Mouse (Mus musculus): ENCODE measurements around the gene Lhx5.

The Lhx5 gene

DNA sequence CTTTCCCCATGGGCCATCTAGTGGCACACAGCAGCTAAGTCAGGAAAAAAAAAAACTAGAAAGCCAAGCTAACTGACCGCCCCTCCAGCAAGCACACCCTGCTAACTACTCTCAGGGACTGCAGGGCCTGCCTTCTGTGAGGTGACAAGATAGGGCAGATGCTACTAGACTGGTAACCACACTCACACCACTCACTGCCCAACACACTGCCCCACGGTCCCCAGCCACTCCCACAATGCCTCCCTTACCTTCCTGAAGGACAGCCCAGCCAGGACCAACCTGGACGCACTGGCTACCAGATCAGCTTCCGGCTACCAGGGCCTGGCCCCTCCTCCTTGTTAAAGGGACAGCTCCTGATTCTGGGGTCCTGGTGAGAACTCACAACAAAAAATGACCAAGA, 35.5 kb downstream of the Lhx5 start:
- DNase-seq, result no peak

- DNase-seq, result no peak
Measured at GRCm38 (mm10) chr5:120468336-120468735, 36.8 kb downstream of the Lhx5 start.

DNA sequence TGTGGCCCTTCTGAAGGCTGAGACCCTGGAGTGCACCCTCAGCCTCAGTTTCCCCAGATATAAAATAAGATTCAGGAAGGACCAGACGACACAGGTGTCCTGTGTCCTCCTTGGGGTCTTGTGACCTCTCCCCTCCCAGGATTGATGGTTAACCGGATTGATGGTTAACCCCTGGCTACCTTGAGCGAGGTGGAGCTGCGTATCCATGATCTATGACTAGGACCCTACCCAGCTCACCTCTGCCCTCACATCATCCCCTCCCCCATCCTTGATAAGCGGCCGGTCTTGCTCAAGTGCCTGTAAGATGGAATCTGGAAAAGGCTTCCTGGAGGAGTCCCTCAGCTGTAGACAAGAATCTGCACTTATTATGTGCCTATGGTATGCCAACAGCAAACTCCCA, 37.3 kb downstream of the Lhx5 start:
- no peak for DNase-seq

- no peak for DNase-seq
Measured at GRCm38 (mm10) chr5:120471538-120471937, 40.0 kb downstream of the Lhx5 start.

- DNase-seq, result no peak
Measured at GRCm38 (mm10) chr5:120472770-120473169, 41.3 kb downstream of the Lhx5 start, which contains the start of gene Sdsl. Sdsl (minus strand) TSS chr5:120472810.

GRCm38 (mm10) chr5:120473361-120473760, 41.9 kb downstream of the Lhx5 start:
- DNase-seq, result no peak

- no peak for DNase-seq
Measured at GRCm38 (mm10) chr5:120475861-120476260, 44.4 kb downstream of the Lhx5 start.

- no peak for DNase-seq
Measured at GRCm38 (mm10) chr5:120476296-120476695, 44.8 kb downstream of the Lhx5 start, which contains the start of gene Sds. Sds (plus strand) TSS chr5:120476526.

DNA sequence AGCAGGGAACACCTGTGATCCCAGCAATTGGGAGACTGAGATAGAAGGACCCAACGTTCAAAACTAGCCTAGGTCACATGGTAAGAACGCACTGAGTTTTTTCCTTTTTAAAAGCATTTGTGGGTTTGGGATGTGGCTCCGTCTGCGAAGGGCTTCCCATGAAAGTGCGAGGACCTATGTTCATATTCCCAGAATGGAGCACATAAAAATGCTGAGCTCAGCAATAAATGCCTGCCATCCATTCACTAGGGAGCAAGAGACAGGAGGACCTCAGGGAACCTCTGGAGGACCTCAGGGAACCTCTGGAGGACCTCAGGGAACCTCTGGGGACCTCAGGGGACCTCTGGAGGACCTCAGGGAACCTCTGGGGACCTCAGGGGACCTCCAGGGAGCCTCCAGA, 46.5 kb downstream of the Lhx5 start:
- DNase-seq, result no peak

- DNase-seq, result no peak
Measured at GRCm38 (mm10) chr5:120479538-120479937, 48.0 kb downstream of the Lhx5 start.

GRCm38 (mm10) chr5:120481205-120481604, 49.7 kb downstream of the Lhx5 start:
- DNase-seq, result no peak

DNA sequence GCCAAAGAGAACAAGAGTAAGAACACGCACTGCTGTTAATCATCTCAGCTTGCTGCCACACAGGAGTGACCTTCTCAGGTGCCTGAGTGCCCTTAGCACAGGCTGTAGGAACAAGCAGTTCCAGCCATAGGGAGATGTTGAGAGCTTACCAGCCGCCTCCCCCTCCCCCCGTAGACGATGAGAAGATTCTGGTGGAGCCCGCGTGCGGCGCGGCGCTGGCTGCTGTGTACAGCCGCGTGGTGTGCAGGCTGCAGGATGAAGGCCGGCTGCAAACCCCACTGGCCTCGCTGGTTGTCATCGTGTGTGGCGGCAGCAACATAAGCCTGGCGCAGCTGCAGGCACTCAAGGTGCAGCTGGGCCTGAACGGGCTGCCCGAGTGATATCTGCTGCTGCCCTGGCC, 51.9 kb downstream of the Lhx5 start:
- DNase-seq, result no peak

GRCm38 (mm10) chr5:120487844-120488243, 56.3 kb downstream of the Lhx5 start:
- DNase-seq, result no peak

DNA sequence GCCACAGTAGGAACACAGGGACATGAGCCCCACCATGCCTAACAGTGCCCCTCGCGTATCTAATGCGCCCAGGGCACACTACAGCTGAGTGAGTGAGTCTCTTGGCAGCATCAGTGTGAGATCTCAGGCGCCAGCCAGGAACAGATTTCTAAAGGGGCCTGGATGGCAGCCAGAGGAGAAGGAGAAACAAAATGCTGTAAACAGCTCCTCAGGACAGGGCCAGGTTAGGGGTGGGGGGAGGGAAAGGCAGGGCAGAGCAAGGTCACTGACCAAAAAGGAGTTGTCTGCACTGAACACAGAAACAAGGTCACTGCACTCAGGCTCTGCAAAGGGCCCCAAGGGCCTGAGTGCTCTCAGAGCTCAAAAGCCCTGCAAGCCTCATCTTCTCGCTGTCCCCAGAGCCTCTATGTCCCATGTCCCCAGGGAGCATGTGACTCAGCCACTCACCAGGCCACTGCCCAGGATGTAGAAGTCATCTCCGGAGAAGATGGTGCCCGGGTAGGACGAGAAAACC, 59.2 kb downstream of the Lhx5 start:
- no peak for DNase-seq
